Mouse (Mus musculus) liver, adult 2 months (tissue): Measurements from ENCODE around the gene Lbx1. TPM values are rescaled to one million over a fixed set of nuclear protein-coding genes. Genes with fewer than 3 reads are reported as not detected.

ENCODE experiments used
- DNase-seq: peaks from one replicate; pipeline ENCODE4 v3.0.0-alpha.2; 2011; ENCODE audit warnings: low read depth, low spot score; ENCODE audit errors: extremely low read depth
- H3K27ac ChIP-seq: fragments of 200-500 bp; replicated peaks from 2 replicates; pipeline ENCODE4 v1.5.1; 2012; ENCODE audit warnings: low read depth, mild to moderate bottlenecking, control low read depth, inconsistent platforms, low read length; ENCODE audit not compliant: insufficient read depth
- H3K27me3 ChIP-seq: fragments of 200-500 bp; 2 replicates; pipeline ENCODE4 v1.6.1; 2012; ENCODE audit warnings: mild to moderate bottlenecking, moderate library complexity, low read length, inconsistent platforms; ENCODE audit not compliant: control insufficient read depth, insufficient read depth
- H3K36me3 ChIP-seq: fragments of 200-500 bp; 2 replicates; pipeline ENCODE4 v1.6.1; 2012; ENCODE audit warnings: low read length, inconsistent platforms; ENCODE audit not compliant: control insufficient read depth, insufficient read depth
- H3K4me1 ChIP-seq: fragments of 200-500 bp; 2 replicates; pipeline ENCODE4 v1.6.1; 2011; ENCODE audit warnings: low read length; ENCODE audit not compliant: control insufficient read depth, insufficient read depth
- H3K4me3 ChIP-seq: fragments of 200-500 bp; 2 replicates; pipeline ENCODE4 v1.5.1; 2011; ENCODE audit warnings: low read depth, mild to moderate bottlenecking, control low read depth, low read length, moderate library complexity; ENCODE audit not compliant: insufficient read depth
- H3K79me2 ChIP-seq: fragments of 200-500 bp; 2 replicates; pipeline ENCODE4 v1.6.1; 2012; ENCODE audit warnings: inconsistent platforms, mild to moderate bottlenecking, low read length, moderate library complexity; ENCODE audit not compliant: control insufficient read depth, insufficient read depth
- H3K9ac ChIP-seq: fragments of 200-500 bp; 2 replicates; pipeline ENCODE4 v1.6.1; 2012; ENCODE audit warnings: low read depth, mild to moderate bottlenecking, control low read depth, inconsistent platforms, low read length
- CTCF ChIP-seq: fragments of 200-500 bp; IDR thresholded peaks from 2 replicates; pipeline ENCODE4 v1.5.1; 2011; ENCODE audit warnings: low read depth, low read length, control low read depth
- POLR2A ChIP-seq: fragments of 200-500 bp; IDR thresholded peaks from 2 replicates; pipeline ENCODE4 v1.6.1; 2011; ENCODE audit warnings: low read length, control low read depth; ENCODE audit not compliant: insufficient read depth; ENCODE audit errors: extremely low read depth
- WGBS: fragments of 180-500 bp; shearing (Covaris S2); methylation state at CpG from one replicate; pipeline ENCODE4 v1.1.7; 2018; 5-methylcytosine and 5-hydroxymethylcytosine counted together
- polyA plus RNA-seq: library from polyadenylated mRNA; depleted of rRNA; stranded (reverse); fragments of >200 nt; gene quantifications from 2 replicates; pipeline ENCODE4 v1.2.3, GENCODE M21; 2012
- total RNA-seq: library from RNA; depleted of rRNA; stranded (reverse); fragments of >200 nt; gene quantifications from 2 replicates; pipeline ENCODE4 v1.2.3, GENCODE M21; 2014

Gene Lbx1
- total and polyA plus RNA-seq, 2 experiments, result under 0.01 TPM; not detected in 1

- Histone ChIP-seq H3K9ac (no peak overlapping the region), H3K79me2 (no peaks in the 10 kb centered on the region), H3K4me1 (no peaks in the 10 kb centered on the region), H3K4me3 (no peak overlapping the region), H3K36me3 (no peaks in the 10 kb centered on the region), H3K27me3 (peaks cover 50% of the 10 kb centered on the region), H3K27ac (no peak overlapping the region)
- WGBS, result 3% methylated on average over 39 of the region's 39 CpGs
- TF ChIP-seq POLR2A, result no peak
- TF ChIP-seq CTCF, result no peak
- no peak for DNase-seq
These were observed 841 bp upstream of the Lbx1 start for GRCm38 (mm10) chr19:45236363-45236942.

- peaks cover 54% of the 10 kb centered on the region for H3K27me3 ChIP-seq
- H3K27ac ChIP-seq, result no peak overlapping the region
- no peak for TF ChIP-seq POLR2A
- TF ChIP-seq CTCF, result no peak
- 2% methylated on average over 45 of the region's 53 CpGs for WGBS
- H3K9ac ChIP-seq, result no peak overlapping the region
- no peaks in the 10 kb centered on the region for H3K36me3 ChIP-seq
- H3K4me3 ChIP-seq, result no peak overlapping the region; the same call in 1 of the 2 replicates
- no peak for DNase-seq
- H3K79me2 ChIP-seq, result no peaks in the 10 kb centered on the region
- H3K4me1 ChIP-seq, result 0 out of 2 replicates have a peak, but pooled peaks cover under 1% of the 10 kb centered on the region
These were observed 276 bp downstream of the Lbx1 start for GRCm38 (mm10) chr19:45235331-45235741.

- no peak overlapping the region for H3K9ac ChIP-seq
- H3K27ac ChIP-seq, result no peak overlapping the region
- H3K79me2 ChIP-seq, result no peaks in the 10 kb centered on the region
- H3K4me3 ChIP-seq, result no peak overlapping the region
- no peaks in the 10 kb centered on the region for H3K36me3 ChIP-seq
- TF ChIP-seq POLR2A, result no peak
- no peak for TF ChIP-seq CTCF
- 4% methylated on average over 42 of the region's 42 CpGs for WGBS
- peaks cover 59% of the 10 kb centered on the region for H3K27me3 ChIP-seq
- H3K4me1 ChIP-seq, result 0 out of 2 replicates have a peak, but pooled peaks cover 2% of the 10 kb centered on the region
- no peak for DNase-seq
These were observed 811 bp downstream of the Lbx1 start for GRCm38 (mm10) chr19:45234771-45235231.

- Histone ChIP-seq H3K27me3 (peaks cover 62% of the 10 kb centered on the region), H3K4me1 (0 out of 2 replicates have a peak, but pooled peaks cover 2% of the 10 kb centered on the region), H3K9ac (no peak overlapping the region), H3K4me3 (no peak overlapping the region), H3K27ac (no peak overlapping the region), H3K36me3 (no peaks in the 10 kb centered on the region), H3K79me2 (no peaks in the 10 kb centered on the region)
- TF ChIP-seq POLR2A, result no peak
- TF ChIP-seq CTCF, result no peak
- WGBS, result 6% methylated on average over 22 of the region's 22 CpGs
- DNase-seq, result no peak
These were observed 1.3 kb downstream of the Lbx1 start for GRCm38 (mm10) chr19:45234191-45234770.

GRCm38 (mm10) chr19:45233496-45234127, 2.0 kb downstream of the Lbx1 start:
- H3K9ac ChIP-seq, result no peak overlapping the region
- 0 out of 2 replicates have a peak, but pooled peaks cover 2% of the 10 kb centered on the region for H3K4me1 ChIP-seq
- no peak overlapping the region for H3K27ac ChIP-seq
- no peak overlapping the region for H3K4me3 ChIP-seq
- no peaks in the 10 kb centered on the region for H3K36me3 ChIP-seq
- WGBS, result 4% methylated on average over 60 of the region's 60 CpGs
- no peaks in the 10 kb centered on the region for H3K79me2 ChIP-seq
- no peak for TF ChIP-seq CTCF
- no peak for TF ChIP-seq POLR2A
- no peak for DNase-seq
- H3K27me3 ChIP-seq, result peaks cover 64% of the 10 kb centered on the region
